Mouse (Mus musculus): Measurements from ENCODE around the gene Lfng.
A peak's percentile ranks its signal among the peaks of the same experiment; 100 is the strongest.

GRCm38 (mm10) chr5:140607001-140607835, at the start of gene Lfng:
- TF ChIP-seq CTCF (IDR thresholded peaks at IDR 0.05; ENCODE audit: low read depth, low read length), result no peak
- TF ChIP-seq POLR2A (IDR thresholded peaks at IDR 0.05; ENCODE audit: borderline replicate concordance, low read depth, low read length), result peak; percentile 99
